Mouse (Mus musculus): ENCODE results near the gene Snx29.
"Not testable (repeated sequence)": the region's sequence is repeated elsewhere in the genome, so short reads cannot be mapped to it uniquely, and the experiment has no call there.

GRCm38 (mm10) chr16:11511696-11512095, 189.0 kb downstream of the Snx29 start:
- TF ChIP-seq POLR2A (IDR thresholded peaks at IDR 0.05; ENCODE audit: borderline replicate concordance, low read depth, low read length); CTCF (IDR thresholded peaks at IDR 0.05; ENCODE audit: low read depth, low read length): not testable (repeated sequence)
